Mouse (Mus musculus) stomach, embryonic 14.5 days (tissue): ENCODE measurements around the gene Tbc1d1. TPM values are rescaled to one million over a fixed set of nuclear protein-coding genes. Genes with fewer than 3 reads are reported as not detected.
A peak's percentile ranks its signal among the peaks of the same experiment; 100 is the strongest.

Source experiments
- ATAC-seq: fragments of 200-750 bp; cut with Nextera tagmentation; 2 replicates; pipeline ENCODE4 v1.8.0; 2017; ENCODE audit warnings: low read depth, moderate TSS enrichment; ENCODE audit not compliant: insufficient number of reproducible peaks, insufficient read depth, low FRiP score
- H3K27ac ChIP-seq: fragments of 300-500 bp; sonication (generic); 2 replicates; pipeline ENCODE4 v1.5.1; 2014; ENCODE audit warnings: mild to moderate bottlenecking, low read length, moderate library complexity, mixed read lengths
- H3K27me3 ChIP-seq: fragments of 300-500 bp; sonication (generic); 2 replicates; pipeline ENCODE4 v1.6.1; 2014; ENCODE audit warnings: low read length, control low read depth, mixed read lengths; ENCODE audit not compliant: control insufficient read depth, insufficient read depth
- H3K36me3 ChIP-seq: fragments of 300-500 bp; sonication (generic); 2 replicates; pipeline ENCODE4 v1.6.1; 2014; ENCODE audit warnings: mild to moderate bottlenecking, control low read depth, low read length, moderate library complexity, mixed read lengths; ENCODE audit not compliant: control insufficient read depth, insufficient read depth
- H3K4me1 ChIP-seq: fragments of 300-500 bp; sonication (generic); 2 replicates; pipeline ENCODE4 v1.6.1; 2014; ENCODE audit warnings: low read length, control low read depth, mixed read lengths; ENCODE audit not compliant: control insufficient read depth, insufficient read depth
- H3K4me2 ChIP-seq: fragments of 300-500 bp; sonication (generic); replicated peaks from 2 replicates; pipeline ENCODE4 v1.6.1; 2014; ENCODE audit warnings: low read depth, low read length, control low read depth
- H3K4me3 ChIP-seq: fragments of 300-500 bp; sonication (generic); 2 replicates; pipeline ENCODE4 v1.5.1; 2014; ENCODE audit warnings: low read depth, low read length, control low read depth
- H3K9ac ChIP-seq: fragments of 300-500 bp; sonication (generic); replicated peaks from 2 replicates; pipeline ENCODE4 v1.6.1; 2014; ENCODE audit warnings: low read depth, mild to moderate bottlenecking, control low read depth, low read length, moderate library complexity, mixed read lengths
- H3K9me3 ChIP-seq: fragments of 300-500 bp; sonication (generic); 2 replicates; pipeline ENCODE4 v1.6.1; 2016; ENCODE audit warnings: low read depth, low read length, control low read depth; ENCODE audit not compliant: control insufficient read depth
- WGBS: fragments of 180-500 bp; shearing (Covaris S2); extraction: QIAGEN DNeasy Blood & Tissue Kit; methylation state at CpG from one replicate; pipeline ENCODE4 v1.1.7; 2014; 5-methylcytosine and 5-hydroxymethylcytosine counted together
- polyA plus RNA-seq: library from polyadenylated mRNA; unstranded; fragments of >200 nt; fragmentation: Nextera tagmentation; extraction: Ambion mirVana; gene quantifications from 2 replicates; pipeline ENCODE4 v1.2.1, GENCODE M21; 2014

Tbc1d1 gene
- polyA plus RNA-seq, 1 experiment from 2014 or later: 37.2 TPM

DNA sequence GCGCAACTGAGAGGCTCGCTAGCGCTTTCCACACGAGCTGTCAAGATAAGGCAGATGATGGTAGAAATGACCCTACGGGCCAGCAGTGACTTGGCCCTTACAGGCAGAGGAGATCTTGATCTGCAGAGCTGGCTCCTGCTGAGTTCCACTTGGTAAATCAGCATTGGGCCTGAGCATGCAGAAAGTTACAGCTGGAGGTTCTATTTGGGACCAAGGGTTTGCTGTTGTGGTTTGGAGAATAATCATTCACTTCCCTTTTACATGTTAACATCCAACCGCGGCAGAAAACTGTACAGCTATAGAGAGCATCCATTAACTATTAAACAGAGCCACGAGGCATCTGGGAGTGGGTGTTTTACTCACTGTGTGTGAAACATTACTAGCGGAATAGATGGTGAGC, 111.2 kb downstream of the Tbc1d1 start:
- no peaks in the 10 kb centered on the region for H3K27me3 ChIP-seq
- H3K9ac ChIP-seq: no peak overlapping the region
- 80% methylated on average over 9 of the region's 9 CpGs for WGBS
- 0 out of 2 replicates have a peak, but pooled peaks cover 4% of the 10 kb centered on the region for H3K4me1 ChIP-seq
- peaks cover 4% of the 10 kb centered on the region for H3K36me3 ChIP-seq
- no peak overlapping the region for H3K4me2 ChIP-seq
- H3K4me3 ChIP-seq: no peak overlapping the region
- H3K9me3 ChIP-seq: no peaks in the 10 kb centered on the region
- no peak overlapping the region for H3K27ac ChIP-seq
- no peak for ATAC-seq

DNA sequence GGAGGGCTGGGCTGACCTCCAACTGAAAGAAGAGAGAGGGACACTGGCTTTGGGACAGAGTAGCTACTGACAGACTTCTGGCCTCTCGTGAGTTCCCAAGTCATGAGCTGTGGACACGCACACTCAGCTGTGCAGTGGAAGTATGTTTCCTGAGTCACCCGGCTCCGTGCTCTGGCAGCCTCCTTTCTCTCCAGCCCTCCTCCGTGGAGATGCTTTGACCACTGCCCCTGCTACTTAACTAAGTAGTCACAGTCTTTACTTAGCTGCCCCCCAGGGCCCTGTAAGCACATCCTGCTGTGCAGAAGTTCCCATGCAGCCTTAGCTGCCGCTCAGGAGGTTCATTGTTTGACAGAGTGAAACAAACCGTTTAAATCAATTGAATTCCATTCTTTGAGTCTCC, 113.6 kb downstream of the Tbc1d1 start:
- Histone ChIP-seq H3K9ac (no peak overlapping the region), H3K4me1 (0 out of 2 replicates have a peak, but pooled peaks cover 4% of the 10 kb centered on the region), H3K27me3 (no peaks in the 10 kb centered on the region), H3K27ac (peak overlapping the region; percentile 49), H3K4me3 (no peak overlapping the region), H3K9me3 (no peaks in the 10 kb centered on the region), H3K4me2 (no peak overlapping the region), H3K36me3 (peaks cover 7% of the 10 kb centered on the region)
- ATAC-seq: 0 out of 2 replicates have a peak, but pooled peaks have one; percentile 28
- WGBS: 36% methylated on average over 7 of the region's 7 CpGs

DNA sequence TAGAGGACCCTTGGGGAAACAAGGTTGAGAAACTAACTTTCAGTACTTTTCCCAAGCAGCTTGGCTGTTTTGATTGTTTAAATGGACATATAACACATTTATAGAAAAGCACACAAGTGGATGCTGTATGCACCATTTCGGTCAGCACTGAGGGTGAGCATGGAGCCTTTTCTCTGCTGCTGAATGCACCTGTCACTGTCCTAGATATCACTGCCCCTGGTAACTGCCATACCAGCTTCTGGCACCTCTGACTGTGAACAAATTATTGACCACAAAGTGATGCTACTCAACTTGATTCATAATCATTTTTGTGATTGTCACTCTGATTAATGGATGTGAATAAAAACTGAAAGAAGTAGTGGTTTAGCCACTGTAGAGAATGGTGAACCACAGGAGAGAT, 117.4 kb downstream of the Tbc1d1 start:
- Histone ChIP-seq H3K9me3 (no peaks in the 10 kb centered on the region), H3K36me3 (peaks cover 19% of the 10 kb centered on the region), H3K4me2 (no peak overlapping the region), H3K27ac (no peak overlapping the region), H3K9ac (no peak overlapping the region), H3K27me3 (no peaks in the 10 kb centered on the region), H3K4me3 (no peak overlapping the region), H3K4me1 (0 out of 2 replicates have a peak, but pooled peaks cover 4% of the 10 kb centered on the region)
- ATAC-seq: no peak
- WGBS: 79% methylated on average over 1 of the region's 1 CpGs

DNA sequence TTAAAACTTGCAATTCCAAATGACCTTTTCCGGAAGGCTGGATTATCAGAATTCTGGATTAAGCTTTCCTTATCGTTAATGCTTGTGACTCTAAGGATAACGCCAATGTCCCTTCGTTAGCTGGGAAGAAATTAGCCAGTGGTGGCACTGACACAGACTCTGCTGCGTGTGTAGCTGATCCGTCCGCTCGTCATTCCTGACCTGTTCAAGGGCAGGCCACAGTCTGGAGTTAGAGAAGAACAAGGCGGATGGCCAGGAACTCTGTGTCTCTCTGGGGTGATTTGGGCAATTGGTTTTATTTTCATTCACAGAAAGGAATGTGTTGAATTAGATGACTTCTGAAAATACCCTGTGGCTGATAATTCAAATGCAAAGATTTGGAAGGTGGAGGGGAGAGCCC, 118.2 kb downstream of the Tbc1d1 start:
- 90% methylated on average over 9 of the region's 9 CpGs for WGBS
- H3K4me3 ChIP-seq: no peak overlapping the region
- no peak overlapping the region for H3K9ac ChIP-seq
- H3K27ac ChIP-seq: no peak overlapping the region
- no peak for ATAC-seq
- H3K9me3 ChIP-seq: no peaks in the 10 kb centered on the region
- no peaks in the 10 kb centered on the region for H3K27me3 ChIP-seq
- H3K4me2 ChIP-seq: no peak overlapping the region
- H3K4me1 ChIP-seq: 0 out of 2 replicates have a peak, but pooled peaks cover 4% of the 10 kb centered on the region
- peaks cover 19% of the 10 kb centered on the region for H3K36me3 ChIP-seq

DNA sequence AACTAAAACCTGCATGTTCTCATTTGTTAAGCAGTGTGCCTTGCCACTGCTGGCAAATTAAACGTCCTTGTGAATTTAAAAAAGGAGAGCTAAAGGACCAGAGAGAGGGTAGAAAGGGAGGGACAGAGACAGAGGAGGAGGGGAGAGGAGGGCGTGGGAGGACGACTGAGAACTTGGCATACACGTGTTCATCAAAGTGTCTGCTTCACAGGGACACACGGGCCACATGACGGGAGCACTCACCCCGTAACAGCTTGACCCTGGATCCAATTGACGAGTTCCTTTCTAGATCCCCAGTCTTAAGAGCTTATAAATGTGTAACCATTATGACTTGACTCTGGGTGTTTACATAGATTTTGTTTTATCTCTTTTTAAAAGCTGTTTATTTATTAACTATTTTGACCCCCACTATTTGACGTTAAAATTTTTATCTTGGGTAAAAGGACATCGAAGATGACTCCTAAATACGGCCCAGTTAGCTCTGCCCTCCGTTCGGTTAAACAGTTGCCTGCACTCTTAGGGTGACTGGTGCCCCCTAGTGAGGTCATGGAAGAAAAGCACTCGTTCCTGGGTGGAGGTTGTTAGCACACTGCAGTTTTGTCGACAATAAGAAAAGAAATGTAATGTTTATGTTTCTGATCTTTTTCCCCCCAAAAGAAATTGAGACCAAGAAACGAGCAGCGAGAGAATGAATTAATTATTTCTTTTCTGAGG, 118.8 kb downstream of the Tbc1d1 start:
- Histone ChIP-seq H3K9ac (no peak overlapping the region), H3K9me3 (no peaks in the 10 kb centered on the region), H3K27me3 (no peaks in the 10 kb centered on the region), H3K4me2 (no peak overlapping the region), H3K4me3 (no peak overlapping the region), H3K36me3 (peaks cover 22% of the 10 kb centered on the region), H3K27ac (no peak overlapping the region), H3K4me1 (0 out of 2 replicates have a peak, but pooled peaks cover under 1% of the 10 kb centered on the region)
- no peak for ATAC-seq
- WGBS: 32% methylated on average over 17 of the region's 17 CpGs

DNA sequence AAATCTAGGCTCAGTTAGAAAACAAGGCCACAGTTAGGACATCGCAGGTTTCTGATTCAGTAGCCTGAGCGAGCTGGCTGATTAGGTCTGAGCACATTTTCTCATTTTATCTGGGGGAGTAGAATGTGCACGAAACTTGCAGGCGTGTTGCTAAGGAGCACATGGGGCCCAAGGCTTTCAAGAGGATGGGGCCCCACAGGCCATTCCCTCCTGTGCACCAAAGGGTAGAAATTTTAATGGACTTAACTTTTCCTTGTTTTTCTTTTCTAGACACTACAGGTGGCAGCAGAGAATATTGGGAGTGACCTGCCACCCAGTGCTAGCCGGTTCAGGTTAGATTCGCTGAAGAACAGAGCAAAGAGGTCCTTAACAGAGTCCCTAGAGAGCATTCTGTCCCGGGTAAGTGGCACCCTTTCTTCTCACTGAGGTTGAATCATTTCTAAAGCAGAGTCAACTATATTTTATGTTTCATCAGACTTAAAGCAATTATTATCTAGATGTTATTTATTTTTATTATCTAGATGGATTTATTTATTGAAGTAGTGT, 121.6 kb downstream of the Tbc1d1 start:
- 82% methylated on average over 7 of the region's 7 CpGs for WGBS
- no peaks in the 10 kb centered on the region for H3K4me1 ChIP-seq
- no peaks in the 10 kb centered on the region for H3K9me3 ChIP-seq
- peaks cover 27% of the 10 kb centered on the region for H3K36me3 ChIP-seq
- H3K27ac ChIP-seq: no peak overlapping the region
- H3K4me2 ChIP-seq: no peak overlapping the region
- ATAC-seq: no peak
- H3K4me3 ChIP-seq: no peak overlapping the region
- H3K27me3 ChIP-seq: no peaks in the 10 kb centered on the region
- no peak overlapping the region for H3K9ac ChIP-seq

DNA sequence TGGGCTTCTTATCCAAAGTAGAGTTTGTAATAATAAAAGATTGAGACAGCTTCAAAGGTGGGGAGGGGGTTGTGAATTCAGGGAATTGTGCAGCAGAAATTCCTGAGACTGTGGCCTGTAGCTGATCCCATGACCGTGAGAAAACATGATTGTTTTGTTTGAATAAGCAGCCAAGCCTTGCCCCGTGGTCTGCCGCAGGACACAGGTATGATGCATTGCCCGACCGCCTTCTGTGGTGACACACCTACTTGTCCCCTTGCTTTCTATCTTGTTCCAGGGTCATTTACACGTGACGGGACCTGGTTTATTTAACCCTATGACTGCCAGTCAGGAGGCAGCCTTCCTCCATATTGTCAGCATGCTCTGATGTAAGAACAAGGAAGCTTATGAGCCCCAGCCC, 123.6 kb downstream of the Tbc1d1 start:
- H3K4me1 ChIP-seq: 0 out of 2 replicates have a peak, but pooled peaks cover 5% of the 10 kb centered on the region
- H3K4me2 ChIP-seq: no peak overlapping the region
- H3K27ac ChIP-seq: no peak overlapping the region
- no peak overlapping the region for H3K4me3 ChIP-seq
- H3K36me3 ChIP-seq: peaks cover 26% of the 10 kb centered on the region
- H3K9me3 ChIP-seq: no peaks in the 10 kb centered on the region
- H3K9ac ChIP-seq: no peak overlapping the region
- ATAC-seq: peak; percentile 80
- WGBS: 47% methylated on average over 7 of the region's 7 CpGs
- no peaks in the 10 kb centered on the region for H3K27me3 ChIP-seq

DNA sequence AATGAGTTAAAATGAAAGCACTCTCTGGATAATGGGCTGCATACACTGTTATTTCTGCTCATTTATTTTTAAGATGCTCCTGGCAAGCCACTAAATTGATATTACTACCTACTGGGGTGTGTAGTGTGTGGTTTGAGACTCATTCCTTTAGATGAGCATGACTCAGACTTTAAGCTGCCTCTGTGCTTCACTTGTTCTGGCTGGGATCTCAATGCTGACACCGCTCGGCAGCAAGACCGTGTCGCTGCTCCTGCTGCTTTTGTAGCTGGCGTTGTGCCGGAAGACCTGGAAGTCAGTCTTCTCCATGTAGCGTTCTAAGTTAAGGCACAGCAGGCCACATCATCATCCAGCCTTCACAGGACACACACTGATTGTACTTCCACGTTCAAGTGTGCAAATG, 124.1 kb downstream of the Tbc1d1 start:
- peaks cover 26% of the 10 kb centered on the region for H3K36me3 ChIP-seq
- H3K9me3 ChIP-seq: no peaks in the 10 kb centered on the region
- no peak overlapping the region for H3K4me2 ChIP-seq
- WGBS: 92% methylated on average over 8 of the region's 8 CpGs
- H3K27ac ChIP-seq: no peak overlapping the region
- no peak for ATAC-seq
- 0 out of 2 replicates have a peak, but pooled peaks cover 8% of the 10 kb centered on the region for H3K4me1 ChIP-seq
- no peaks in the 10 kb centered on the region for H3K27me3 ChIP-seq
- H3K4me3 ChIP-seq: no peak overlapping the region
- no peak overlapping the region for H3K9ac ChIP-seq
